Mouse (Mus musculus): ENCODE measurements at regions not wholly inside any gene's neighbourhood (a gene's known extent, or its start where the extent isn't known, plus 50 kb on each side); places are given as distances from the start of the nearest gene placed in this dataset.

- TF ChIP-seq CTCF (IDR thresholded peaks at IDR 0.05; ENCODE audit: low read depth) (peak; percentile 9; the same call in 1 of the 2 replicates), EP300 (optimal IDR thresholded peaks at IDR 0.05) (no peak)
Observed at GRCm38 (mm10) chr6:127265063-127265775, 113.2 kb upstream of the Ccnd2 start.

Measured in stomach, postnatal 0 days (tissue).